Mouse (Mus musculus) kidney, adult 9 months (tissue): ENCODE measurements around the gene Mitf.

Experiments used
- DNase-seq: peaks from one replicate; pipeline ENCODE4 v3.0.0; 2022

The Mitf gene

GRCm38 (mm10) chr6:97826642-97827275, 19.9 kb downstream of the Mitf start:
- DNase-seq = no peak

- DNase-seq = no peak
These were observed 21.2 kb downstream of the Mitf start for GRCm38 (mm10) chr6:97828021-97828420.

GRCm38 (mm10) chr6:97828822-97829719, 22.2 kb downstream of the Mitf start:
- no peak for DNase-seq

GRCm38 (mm10) chr6:97832501-97832900, 25.6 kb downstream of the Mitf start:
- no peak for DNase-seq

- no peak for DNase-seq
These were observed 29.3 kb downstream of the Mitf start for GRCm38 (mm10) chr6:97836176-97836575.

- DNase-seq = no peak
These were observed 30.9 kb downstream of the Mitf start for GRCm38 (mm10) chr6:97837711-97838110.

- no peak for DNase-seq
These were observed 32.7 kb downstream of the Mitf start for GRCm38 (mm10) chr6:97839568-97839967.

- no peak for DNase-seq
These were observed 37.3 kb downstream of the Mitf start for GRCm38 (mm10) chr6:97844112-97844511.

GRCm38 (mm10) chr6:97848191-97848857, 41.5 kb downstream of the Mitf start:
- DNase-seq = no peak

GRCm38 (mm10) chr6:97854236-97854635, 47.4 kb downstream of the Mitf start:
- DNase-seq = no peak

- DNase-seq = no peak
These were observed 48.7 kb downstream of the Mitf start for GRCm38 (mm10) chr6:97855420-97856170.

GRCm38 (mm10) chr6:97856502-97856901, 49.6 kb downstream of the Mitf start:
- no peak for DNase-seq

- DNase-seq = peak; percentile 51
These were observed 50.8 kb downstream of the Mitf start for GRCm38 (mm10) chr6:97857690-97858089.

- no peak for DNase-seq
These were observed 59.7 kb downstream of the Mitf start for GRCm38 (mm10) chr6:97866575-97866974.

- no peak for DNase-seq
These were observed 61.2 kb downstream of the Mitf start for GRCm38 (mm10) chr6:97868005-97868404.

GRCm38 (mm10) chr6:97869953-97870352, 63.1 kb downstream of the Mitf start:
- no peak for DNase-seq

- DNase-seq = no peak
These were observed 64.6 kb downstream of the Mitf start for GRCm38 (mm10) chr6:97871296-97872030.

GRCm38 (mm10) chr6:97873102-97873501, 66.2 kb downstream of the Mitf start:
- no peak for DNase-seq

GRCm38 (mm10) chr6:97876990-97877389, 70.1 kb downstream of the Mitf start:
- DNase-seq = no peak

GRCm38 (mm10) chr6:97877492-97877891, 70.6 kb downstream of the Mitf start:
- DNase-seq = peak; percentile 35

GRCm38 (mm10) chr6:97880363-97880762, 73.5 kb downstream of the Mitf start:
- no peak for DNase-seq

GRCm38 (mm10) chr6:97881935-97882334, 75.1 kb downstream of the Mitf start:
- DNase-seq = peak; percentile 22
